ENCODE assay signal across 9 mouse cellular contexts in the genomic region with DNA sequence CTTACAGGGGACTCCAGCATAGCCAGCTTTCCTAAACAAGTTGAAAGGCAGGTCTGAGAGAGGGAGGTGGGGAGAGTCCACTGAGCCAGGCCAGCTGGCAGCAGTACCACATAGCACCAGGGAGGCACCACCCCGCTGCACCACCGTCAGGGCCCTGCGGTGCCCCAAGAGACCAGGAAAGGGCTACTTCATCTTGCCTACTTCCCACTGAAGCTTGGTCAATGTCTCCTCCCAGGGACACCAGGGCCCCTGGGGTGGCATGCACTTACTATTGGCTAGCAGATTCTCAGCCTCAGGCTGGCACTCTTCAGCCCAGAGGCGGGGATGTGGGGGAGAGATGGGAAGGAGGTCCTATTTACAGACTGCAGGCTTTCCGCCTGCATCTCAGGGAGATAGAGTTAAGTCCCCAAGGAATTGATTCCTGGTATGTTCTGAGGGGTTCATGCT. TPM values are rescaled to one million over a fixed set of nuclear protein-coding genes. Genes with fewer than 3 reads are reported as not detected.
DNase-seq lines count a peak whose midpoint lies in the region; ATAC-seq lines count a peak whose summit lies in the region.
"Had no signal": no experiment of that assay in that cellular context is flagged by ENCODE, and none has a peak within 500 bp of the region (broad histone marks: within the 10 kb centered on the region; RNA-seq: fewer than 3 reads in every experiment).

No protein-coding gene starts in this region.

- H3K4me1 ChIP-seq in neural tube, embryonic 12.5 days, result peaks cover 13% of the 10 kb centered on the region; the same call in 1 of the 2 replicates
- peaks cover 28% of the 10 kb centered on the region for H3K4me1 ChIP-seq in hindbrain, embryonic 15.5 days (replicated peaks)
- H3K4me1 ChIP-seq in liver, embryonic 16.5 days (ENCODE audit: control insufficient read depth, low read depth, low read length), result peaks cover 17% of the 10 kb centered on the region
- peaks cover 19% of the 10 kb centered on the region for H3K4me1 ChIP-seq in stomach, embryonic 15.5 days

- H3K4me2 ChIP-seq in neural tube, embryonic 12.5 days (replicated peaks), result peak overlapping the region; percentile 96
- peak overlapping the region; percentile 76 for H3K4me2 ChIP-seq in hindbrain, embryonic 15.5 days
- H3K4me2 ChIP-seq in liver, embryonic 16.5 days (ENCODE audit: low read depth, low read length), result peak overlapping the region; percentile 76
- peak overlapping the region; percentile 92 for H3K4me2 ChIP-seq in stomach, embryonic 15.5 days

- no peak for ATAC-seq in neural tube, embryonic 12.5 days (ENCODE audit: low FRiP score, low read depth)
- no peak for ATAC-seq in hindbrain, embryonic 15.5 days (ENCODE audit: low FRiP score, low read depth)
- no peak for ATAC-seq in liver, embryonic 16.5 days (ENCODE audit: low read depth)
- 0 out of 2 replicates have a peak, but pooled peaks have one; percentile 23 for ATAC-seq in stomach, embryonic 15.5 days (ENCODE audit: insufficient read depth, low FRiP score, low read depth)

- peak overlapping the region; percentile 65 for H3K4me3 ChIP-seq in neural tube, embryonic 12.5 days
- H3K4me3 ChIP-seq in hindbrain, embryonic 15.5 days, result peak overlapping the region; percentile 83
- H3K4me3 ChIP-seq in liver, embryonic 16.5 days (ENCODE audit: low read depth, low read length), result peak overlapping the region; percentile 63
- H3K4me3 ChIP-seq in stomach, embryonic 15.5 days (replicated peaks), result peak overlapping the region; percentile 58

- H3K9me3 ChIP-seq in neural tube, embryonic 12.5 days, result no peaks in the 10 kb centered on the region
- no peaks in the 10 kb centered on the region for H3K9me3 ChIP-seq in hindbrain, embryonic 15.5 days
- H3K9me3 ChIP-seq in liver, embryonic 16.5 days (replicated peaks; ENCODE audit: control insufficient read depth, low read length), result no peaks in the 10 kb centered on the region
- H3K9me3 ChIP-seq in stomach, embryonic 15.5 days, result no peaks in the 10 kb centered on the region
- H3K9me3 ChIP-seq: embryonic facial prominence, embryonic 13.5 days had no signal

- peaks cover 48% of the 10 kb centered on the region for H3K27me3 ChIP-seq in neural tube, embryonic 12.5 days (replicated peaks)
- 0 out of 2 replicates have a peak, but pooled peaks cover 3% of the 10 kb centered on the region for H3K27me3 ChIP-seq in hindbrain, embryonic 15.5 days
- H3K27me3 ChIP-seq in liver, embryonic 16.5 days (ENCODE audit: control insufficient read depth, insufficient read depth, low read depth, low read length), result peaks cover 16% of the 10 kb centered on the region
- peaks cover 14% of the 10 kb centered on the region for H3K27me3 ChIP-seq in stomach, embryonic 15.5 days (replicated peaks)

- 58% methylated on average over 5 of the region's 5 CpGs for WGBS in neural tube, embryonic 12.5 days
- WGBS in hindbrain, embryonic 15.5 days, result 38% methylated on average over 5 of the region's 5 CpGs
- 36% methylated on average over 5 of the region's 5 CpGs for WGBS in liver, embryonic 16.5 days (ENCODE audit: insufficient replicate concordance)
- WGBS in stomach, embryonic 15.5 days, result 54% methylated on average over 5 of the region's 5 CpGs

- no peak overlapping the region for H3K27ac ChIP-seq in neural tube, embryonic 12.5 days
- peak overlapping the region; percentile 81 for H3K27ac ChIP-seq in hindbrain, embryonic 15.5 days (replicated peaks)
- peak overlapping the region; percentile 51 for H3K27ac ChIP-seq in liver, embryonic 16.5 days (ENCODE audit: low read length)
- H3K27ac ChIP-seq in stomach, embryonic 15.5 days, result no peak overlapping the region
- H3K27ac ChIP-seq: embryonic facial prominence, embryonic 13.5 days had no signal

- H3K9ac ChIP-seq in neural tube, embryonic 12.5 days, result 0 out of 2 replicates have a peak overlapping the region, but pooled peaks have one; percentile 22
- H3K9ac ChIP-seq in hindbrain, embryonic 15.5 days, result peak overlapping the region; percentile 92
- no peak overlapping the region for H3K9ac ChIP-seq in liver, embryonic 16.5 days (ENCODE audit: low read depth, low read length)
- no peak overlapping the region for H3K9ac ChIP-seq in stomach, embryonic 15.5 days

- DNase-seq in adrenal gland, postnatal 14 days, result peak; percentile 23
- no peak for DNase-seq in adrenal gland, postnatal 25 days
- no peak for DNase-seq in neural tube, embryonic 10.5 days (ENCODE audit: extremely low spot score, low spot score)
- no peak for DNase-seq in ovary, postnatal 10 days (ENCODE audit: low spot score)

- no peaks in the 10 kb centered on the region for H3K36me3 ChIP-seq in neural tube, embryonic 12.5 days
- no peaks in the 10 kb centered on the region for H3K36me3 ChIP-seq in hindbrain, embryonic 15.5 days
- no peaks in the 10 kb centered on the region for H3K36me3 ChIP-seq in liver, embryonic 16.5 days (ENCODE audit: control insufficient read depth, insufficient read depth)
- H3K36me3 ChIP-seq in stomach, embryonic 15.5 days, result no peaks in the 10 kb centered on the region
- H3K36me3 ChIP-seq: embryonic facial prominence, embryonic 13.5 days had no signal

RNA-seq across cellular contexts. Expression of gene Adap1, which starts 1.4 kb away (rescaled TPM):
- 4.5 and 6.8 TPM in 2 replicates for total RNA-seq in adrenal gland, postnatal 14 days (2021)
- 2.4 and 4.3 TPM in 2 replicates for total RNA-seq in adrenal gland, postnatal 25 days (2021)
- 25.0 and 31.7 TPM in 2 replicates for polyA plus RNA-seq in neural tube, embryonic 12.5 days (2016; fragmentation: Nextera tagmentation; extraction: Ambion mirVana)
- 124 and 132 TPM in 2 replicates for polyA plus RNA-seq in hindbrain, embryonic 15.5 days (2015; fragmentation: Nextera tagmentation; extraction: Ambion mirVana)
- 1.1 and 1.3 TPM in 2 replicates for polyA plus RNA-seq in liver, embryonic 16.5 days (2015; fragmentation: Nextera tagmentation; extraction: Ambion mirVana)
- polyA plus RNA-seq in stomach, embryonic 15.5 days (2015; fragmentation: Nextera tagmentation; extraction: Ambion mirVana), result 12.3 and 13.0 TPM in 2 replicates

RNA-seq across cellular contexts. Expression of gene Cox19, which starts 27.1 kb away (rescaled TPM):
- 68.3 and 74.0 TPM in 2 replicates for total RNA-seq in adrenal gland, postnatal 14 days (2021)
- total RNA-seq in adrenal gland, postnatal 25 days (2021), result 61.7 and 66.5 TPM in 2 replicates
- polyA plus RNA-seq in neural tube, embryonic 12.5 days (2016; fragmentation: Nextera tagmentation; extraction: Ambion mirVana), result 124 and 127 TPM in 2 replicates
- 91.9 and 98.8 TPM in 2 replicates for polyA plus RNA-seq in hindbrain, embryonic 15.5 days (2015; fragmentation: Nextera tagmentation; extraction: Ambion mirVana)
- polyA plus RNA-seq in liver, embryonic 16.5 days (2015; fragmentation: Nextera tagmentation; extraction: Ambion mirVana), result 42.2 and 48.1 TPM in 2 replicates
- 109 and 115 TPM in 2 replicates for polyA plus RNA-seq in stomach, embryonic 15.5 days (2015; fragmentation: Nextera tagmentation; extraction: Ambion mirVana)

RNA-seq across cellular contexts. Expression of gene Cyp2w1, which starts 28.3 kb away (rescaled TPM):
- not detected in 2 replicates for total RNA-seq in adrenal gland, postnatal 14 days (2021)
- total RNA-seq in adrenal gland, postnatal 25 days (2021), result not detected in 2 replicates
- polyA plus RNA-seq in neural tube, embryonic 12.5 days (2016; fragmentation: Nextera tagmentation; extraction: Ambion mirVana), result 0.13 TPM in 1 of 2 replicates, not detected in the other
- polyA plus RNA-seq in hindbrain, embryonic 15.5 days (2015; fragmentation: Nextera tagmentation; extraction: Ambion mirVana), result not detected in 2 replicates
- 0.42 TPM in 1 of 2 replicates, not detected in the other for polyA plus RNA-seq in liver, embryonic 16.5 days (2015; fragmentation: Nextera tagmentation; extraction: Ambion mirVana)
- polyA plus RNA-seq in stomach, embryonic 15.5 days (2015; fragmentation: Nextera tagmentation; extraction: Ambion mirVana), result 8.5 and 11.6 TPM in 2 replicates

RNA-seq across cellular contexts. Expression of gene Gpr146, which starts 53.4 kb away (rescaled TPM):
- total RNA-seq in adrenal gland, postnatal 14 days (2021), result 12.1 and 14.8 TPM in 2 replicates
- total RNA-seq in adrenal gland, postnatal 25 days (2021), result 13.1 and 16.0 TPM in 2 replicates
- 1.9 and 2.3 TPM in 2 replicates for polyA plus RNA-seq in neural tube, embryonic 12.5 days (2016; fragmentation: Nextera tagmentation; extraction: Ambion mirVana)
- polyA plus RNA-seq in hindbrain, embryonic 15.5 days (2015; fragmentation: Nextera tagmentation; extraction: Ambion mirVana), result 2.6 and 2.9 TPM in 2 replicates
- polyA plus RNA-seq in liver, embryonic 16.5 days (2015; fragmentation: Nextera tagmentation; extraction: Ambion mirVana), result 20.6 and 24.1 TPM in 2 replicates
- 2.7 and 3.3 TPM in 2 replicates for polyA plus RNA-seq in stomach, embryonic 15.5 days (2015; fragmentation: Nextera tagmentation; extraction: Ambion mirVana)

Comparison
In these comparisons a context has a peak if more than half of its experiments do, and no peak if none do; other contexts are left out.
1. H3K27ac ChIP-seq: peak in hindbrain, embryonic 15.5 days (single experiment) and liver, embryonic 16.5 days (single experiment); none in neural tube, embryonic 12.5 days (single experiment) and stomach, embryonic 15.5 days (single experiment).
2. H3K9ac ChIP-seq: peak in neural tube, embryonic 12.5 days (single experiment) and hindbrain, embryonic 15.5 days (single experiment); none in liver, embryonic 16.5 days (single experiment) and stomach, embryonic 15.5 days (single experiment).
3. Peak in every context shown above with its lines, with median percentiles within 50 percentile points of each other: H3K4me2 ChIP-seq and H3K4me3 ChIP-seq.